Mouse (Mus musculus) myocyte (in vitro differentiated cells): ENCODE results near the gene Gm3285.

ENCODE experiments used
- MAX ChIP-seq: IDR thresholded peaks from one replicate; pipeline ENCODE4 v1.6.1; 2011; ENCODE audit warnings: low read depth, mild to moderate bottlenecking, control low read depth
- POLR2A ChIP-seq: IDR thresholded peaks from one replicate; pipeline ENCODE4 v1.6.1; 2011; ENCODE audit warnings: low read depth, mild to moderate bottlenecking, control low read depth, moderate library complexity; ENCODE audit not compliant: insufficient read length
- POLR2AphosphoS2 ChIP-seq: IDR thresholded peaks from one replicate; pipeline ENCODE4 v1.6.1; 2011; ENCODE audit warnings: low read depth, control low read depth; ENCODE audit not compliant: insufficient read length
- TCF12 ChIP-seq: IDR thresholded peaks from one replicate; pipeline ENCODE4 v1.6.1; 2011; ENCODE audit warnings: mild to moderate bottlenecking, control low read depth; ENCODE audit not compliant: poor library complexity, insufficient read depth, severe bottlenecking

- TF ChIP-seq POLR2A (no peak), POLR2AphosphoS2 (no peak), MAX (no peak), TCF12 (no peak)
Observed at GRCm38 (mm10) chr10:77826951-77827350, 34.8 kb upstream of the Gm3285 start, which contains the start of gene Krtap10-4.
